Mouse (Mus musculus): ENCODE results near the gene Olfr46. TPM values are rescaled to one million over a fixed set of nuclear protein-coding genes. Genes with fewer than 3 reads are reported as not detected.

The Olfr46 gene
- polyA plus RNA-seq (2017; shearing (Covaris generic)), result not detected

DNA sequence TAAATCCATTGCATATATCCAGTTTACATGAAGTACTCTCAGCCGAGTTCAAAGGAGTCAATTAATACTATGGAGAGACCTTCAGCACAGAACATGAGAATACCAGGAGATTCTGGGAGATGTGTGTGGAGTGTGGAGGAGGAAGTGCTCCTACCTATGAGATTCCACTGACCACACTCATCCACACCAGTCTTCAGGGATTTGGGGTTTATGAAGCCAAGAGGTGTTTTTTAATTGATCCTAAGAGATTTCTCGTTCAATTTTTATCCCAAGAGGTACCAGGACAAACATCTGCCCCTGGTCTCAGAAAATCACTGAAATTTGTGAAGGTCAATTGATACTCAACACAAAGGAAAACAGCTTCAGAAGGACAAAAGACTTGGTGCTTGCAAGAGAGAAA lies at the start of gene Olfr46:
Olfr46 (plus strand) TSS at position 301 of the 400 bp plus-strand sequence.

DNA sequence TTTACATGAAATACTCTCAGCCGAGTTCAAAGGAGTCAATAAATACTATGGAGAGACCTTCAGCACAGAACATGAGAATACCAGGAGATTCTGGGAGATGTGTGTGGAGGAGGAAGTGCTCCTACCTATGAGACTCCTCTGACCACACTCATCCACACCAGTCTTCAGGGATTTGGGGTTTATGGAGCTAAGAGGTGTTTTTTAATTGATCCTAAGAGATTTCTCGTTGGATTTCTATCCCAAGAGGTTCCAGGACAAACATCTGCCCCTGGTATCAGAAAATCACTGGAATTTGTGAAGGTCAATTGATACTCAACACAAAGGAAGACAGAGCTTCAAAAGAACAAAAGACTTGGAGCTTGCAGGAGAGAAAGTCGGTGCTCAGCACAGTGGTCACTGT lies 33.5 kb upstream of the Olfr46 start, which contains the start of gene Olfr538:
Olfr538 (plus strand) TSS at position 301 of the 400 bp plus-strand sequence.

DNA sequence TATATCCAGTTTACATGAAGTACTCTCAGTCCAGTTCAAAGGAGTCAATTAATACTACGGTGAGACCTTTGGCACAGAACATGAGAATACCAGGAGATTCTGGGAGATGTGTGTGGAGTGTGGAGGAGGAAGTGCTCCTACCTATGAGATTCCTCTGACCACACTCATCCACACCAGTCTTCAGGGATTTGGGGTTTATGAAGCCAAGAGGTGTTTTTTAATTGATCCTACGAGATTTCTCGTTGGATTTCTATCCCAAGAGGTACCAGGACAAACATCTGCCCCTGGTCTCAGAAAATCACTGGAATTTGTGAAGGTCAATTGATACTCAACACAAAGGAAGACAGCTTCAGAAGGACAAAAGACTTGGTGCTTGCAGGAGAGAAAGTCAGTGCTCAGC lies 27.6 kb downstream of the Olfr46 start, which contains the start of gene Olfr61:
Olfr61 (plus strand) TSS at position 301 of the 400 bp plus-strand sequence.

DNA sequence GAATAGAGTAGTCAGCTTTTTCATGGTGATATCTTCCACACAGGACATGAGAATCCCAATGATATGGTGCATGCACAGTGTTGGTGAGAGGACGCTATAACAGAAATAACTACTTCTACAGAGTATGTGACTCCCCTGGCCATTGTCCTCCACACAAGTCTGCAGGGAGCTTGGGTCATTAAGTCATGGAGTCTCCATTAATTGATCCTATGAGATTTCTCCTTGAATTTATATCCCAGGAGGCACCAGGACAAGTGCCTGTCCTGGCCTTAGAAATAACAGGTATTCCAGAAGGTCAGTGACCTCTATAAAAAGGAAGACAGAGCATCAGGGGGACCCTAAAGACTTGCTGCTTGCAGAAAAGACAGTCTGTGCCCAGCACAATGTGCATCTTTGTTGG lies 45.1 kb downstream of the Olfr46 start, which contains the start of gene Olfr53:
Olfr53 (plus strand) TSS at position 301 of the 400 bp plus-strand sequence.

DNA sequence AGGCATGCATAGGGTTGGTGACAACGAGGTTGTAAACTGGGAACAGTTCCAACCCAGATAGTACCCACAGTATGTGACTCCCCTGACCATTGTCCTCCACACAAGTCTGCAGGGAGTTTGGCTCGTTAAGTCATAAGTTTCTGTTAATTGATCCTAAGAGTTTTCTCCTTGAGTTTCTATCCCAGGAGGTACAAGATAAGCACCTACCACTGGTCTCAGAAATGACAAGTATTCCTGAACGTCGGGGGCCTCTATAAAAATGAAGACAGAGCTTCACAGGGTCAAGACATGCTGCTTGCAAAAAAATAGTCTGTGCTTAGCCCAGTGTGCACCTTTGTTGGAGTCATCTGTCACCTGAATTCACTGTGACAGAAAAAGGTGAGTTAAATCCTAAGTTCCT lies 58.6 kb downstream of the Olfr46 start, which contains the start of gene Olfr539:
Olfr539 (plus strand) TSS at position 301 of the 400 bp plus-strand sequence.

Other genes starting within 250 kb of the Olfr46 start
- 0.20 TPM for gene Olfr60, start 239.6 kb upstream of the Olfr46 start, polyA plus RNA-seq (2017; shearing (Covaris generic))
- gene Olfr530, start 224.9 kb upstream of the Olfr46 start, polyA plus RNA-seq (2017; shearing (Covaris generic)), result 0.20 TPM
- not detected for gene Olfr531, start 198.4 kb upstream of the Olfr46 start, polyA plus RNA-seq (2017; shearing (Covaris generic))
- gene Olfr532, start 179.6 kb upstream of the Olfr46 start, polyA plus RNA-seq (2017; shearing (Covaris generic)), result not detected
- gene Olfr533, start 137.9 kb upstream of the Olfr46 start, polyA plus RNA-seq (2017; shearing (Covaris generic)), result not detected
- gene Olfr535, start 117.1 kb upstream of the Olfr46 start, polyA plus RNA-seq (2017; shearing (Covaris generic)), result not detected
- gene Olfr536, start 93.9 kb upstream of the Olfr46 start, polyA plus RNA-seq (2017; shearing (Covaris generic)), result not detected
- not detected for gene Olfr538, start 33.4 kb upstream of the Olfr46 start, polyA plus RNA-seq (2017; shearing (Covaris generic))
- not detected for gene Olfr61, start 27.7 kb downstream of the Olfr46 start, polyA plus RNA-seq (2017; shearing (Covaris generic))
- gene Olfr53, start 45.2 kb downstream of the Olfr46 start, polyA plus RNA-seq (2017; shearing (Covaris generic)), result not detected
- gene Olfr539, start 58.7 kb downstream of the Olfr46 start, polyA plus RNA-seq (2017; shearing (Covaris generic)), result 0.02 TPM
- gene Olfr45, start 80.7 kb downstream of the Olfr46 start, polyA plus RNA-seq (2017; shearing (Covaris generic)), result not detected
- not detected for gene Olfr541, start 96.0 kb downstream of the Olfr46 start, polyA plus RNA-seq (2017; shearing (Covaris generic))
- not detected for gene Cyp2e1, start 162.5 kb downstream of the Olfr46 start, polyA plus RNA-seq (2017; shearing (Covaris generic))
- 0.66 TPM for gene Syce1, start 186.6 kb downstream of the Olfr46 start, polyA plus RNA-seq (2017; shearing (Covaris generic))
- gene Zfp941, start 220.9 kb downstream of the Olfr46 start, polyA plus RNA-seq (2017; shearing (Covaris generic)), result 0.20 TPM
- not detected for gene Urah, start 233.7 kb downstream of the Olfr46 start, polyA plus RNA-seq (2017; shearing (Covaris generic))
- gene Scgb1c1, start 244.3 kb downstream of the Olfr46 start, polyA plus RNA-seq (2017; shearing (Covaris generic)), result not detected
- gene Odf3, start 246.5 kb downstream of the Olfr46 start, polyA plus RNA-seq (2017; shearing (Covaris generic)), result not detected

All from inflammation-experienced regulatory T-cells, adult 16 weeks (primary cell).